Mouse (Mus musculus): Measurements from ENCODE around the gene Cd69. TPM values are rescaled to one million over a fixed set of nuclear protein-coding genes. Genes with fewer than 3 reads are reported as not detected.
A peak's percentile ranks its signal among the peaks of the same experiment; 100 is the strongest.

Cd69 gene
- total and polyA plus RNA-seq, 3 experiments, result not detected

GRCm38 (mm10) chr6:129284384-129285104 is 9.3 kb upstream of the Cd69 start (continued):
- no peak for TF ChIP-seq ZC3H11A (IDR thresholded peaks at IDR 0.05; ENCODE audit: low read depth, low read length)
- no peak for TF ChIP-seq ZKSCAN1 (IDR thresholded peaks at IDR 0.05; ENCODE audit: low read depth, low read length)
- TF ChIP-seq RAD21 (IDR thresholded peaks at IDR 0.05; ENCODE audit: low read depth, low read length), result no peak
- peak; percentile 75 for TF ChIP-seq GATA1 (IDR thresholded peaks at IDR 0.05; ENCODE audit: low read depth, low read length)
- no peak for TF ChIP-seq MYC (IDR thresholded peaks at IDR 0.05; ENCODE audit: low read depth, low read length)
- TF ChIP-seq CHD1 (IDR thresholded peaks at IDR 0.05; ENCODE audit: low read depth, low read length), result no peak
- TF ChIP-seq MYB (IDR thresholded peaks at IDR 0.05; ENCODE audit: low read depth, low read length), result no peak
- TF ChIP-seq NRF1 (IDR thresholded peaks at IDR 0.05; ENCODE audit: insufficient read depth, low read depth, low read length, poor library complexity, severe bottlenecking), result no peak
- TF ChIP-seq MAFK (IDR thresholded peaks at IDR 0.05; ENCODE audit: borderline replicate concordance, low read depth, low read length), result no peak
- 0 out of 2 replicates have a peak, but pooled peaks have one; percentile 22 for TF ChIP-seq ELF1 (IDR thresholded peaks at IDR 0.05; ENCODE audit: low read depth, low read length)
- TF ChIP-seq MAX (IDR thresholded peaks at IDR 0.05; ENCODE audit: low read length), result peak; percentile 41; the same call in 1 of the 2 replicates

- H3K9ac ChIP-seq (ENCODE audit: control insufficient read depth, low read depth, low read length, poor library complexity, severe bottlenecking), result no peak overlapping the region
- H3K4me1 ChIP-seq (ENCODE audit: control insufficient read depth in 1 of 2, insufficient read depth in 2 of 2, low read length in 2 of 2), result peaks cover 7% of the 10 kb centered on the region in 2 experiments; a peak in 3 of 4 replicates
- H3K27ac ChIP-seq (ENCODE audit: control insufficient read depth, low read depth, low read length), result no peak overlapping the region
- H3K4me3 ChIP-seq (ENCODE audit: control insufficient read depth in 1 of 2, insufficient read depth in 1 of 2, low read depth in 2 of 2, low read length in 2 of 2), result no peak overlapping the region
- H3K27me3 ChIP-seq (ENCODE audit: control insufficient read depth in 1 of 2, insufficient read depth in 2 of 2, low read length in 2 of 2), result no peaks in the 10 kb centered on the region
- no peaks in the 10 kb centered on the region for H3K79me2 ChIP-seq (ENCODE audit: control insufficient read depth, insufficient read depth, low read length, poor library complexity)
- H3K9me3 ChIP-seq (replicated peaks; ENCODE audit: insufficient read depth, low read length), result no peaks in the 10 kb centered on the region
- H3K36me3 ChIP-seq (ENCODE audit: control insufficient read depth in 1 of 2, insufficient read depth in 2 of 2, low read length in 2 of 2), result peaks cover 0 to 17% of the 10 kb centered on the region in 2 experiments; a peak in 2 of 4 replicates
- TF ChIP-seq ZC3H11A (IDR thresholded peaks at IDR 0.05; ENCODE audit: low read depth, low read length) (no peak), MYC (IDR thresholded peaks at IDR 0.05; ENCODE audit: low read depth, low read length) (no peak), RCOR1 (IDR thresholded peaks at IDR 0.05; ENCODE audit: low read depth, low read length) (no peak), ETS1 (IDR thresholded peaks at IDR 0.05; ENCODE audit: low read depth, low read length) (no peak), SMC3 (IDR thresholded peaks at IDR 0.05; ENCODE audit: low read depth, low read length) (no peak), SIN3A (IDR thresholded peaks at IDR 0.05; ENCODE audit: low read length) (no peak), GATA1 (IDR thresholded peaks at IDR 0.05; ENCODE audit: low read depth, low read length) (no peak), MYB (IDR thresholded peaks at IDR 0.05; ENCODE audit: low read depth, low read length) (no peak), CTCF (IDR thresholded peaks at IDR 0.05 in 2 of 3, conservative IDR thresholded peaks at IDR 0.05 in 1 of 3; ENCODE audit: control insufficient read depth in 1 of 3, insufficient read depth in 1 of 3, low read depth in 2 of 3, low read length in 3 of 3, poor library complexity in 1 of 3, severe bottlenecking in 1 of 3) (no peak), NELFE (IDR thresholded peaks at IDR 0.05; ENCODE audit: low read depth, low read length) (no peak), EP300 (IDR thresholded peaks at IDR 0.05; ENCODE audit: low read depth in 1 of 2, low read length in 2 of 2) (no peak), MAX (IDR thresholded peaks at IDR 0.05; ENCODE audit: low read length) (no peak), TAL1 (IDR thresholded peaks at IDR 0.05; ENCODE audit: low read length) (no peak), HCFC1 (IDR thresholded peaks at IDR 0.05; ENCODE audit: low read depth, low read length) (no peak), MXI1 (IDR thresholded peaks at IDR 0.05; ENCODE audit: low read depth, low read length) (no peak), MAFK (IDR thresholded peaks at IDR 0.05; ENCODE audit: borderline replicate concordance, low read depth, low read length) (no peak), BHLHE40 (IDR thresholded peaks at IDR 0.05; ENCODE audit: borderline replicate concordance, low read depth, low read length) (no peak), CHD2 (IDR thresholded peaks at IDR 0.05; ENCODE audit: low read length) (no peak), POLR2AphosphoS5 (IDR thresholded peaks at IDR 0.05; ENCODE audit: borderline replicate concordance, low read depth, low read length) (no peak)
- no peak for DNase-seq (ENCODE audit: low read depth, low spot score)
Measured at GRCm38 (mm10) chr6:129283271-129283670, 8.0 kb upstream of the Cd69 start.
